Mouse (Mus musculus) cerebellum, adult 9-11 months (tissue): ENCODE measurements at regions not wholly inside any gene's neighbourhood (a gene's known extent, or its start where the extent isn't known, plus 50 kb on each side); places are given as distances from the start of the nearest gene placed in this dataset.

Source experiments
- DNase-seq: peaks from one replicate; pipeline ENCODE4 v3.0.0; 2022

GRCm38 (mm10) chr2:79136619-79137458 lies 118.4 kb upstream of the Itga4 start:
- DNase-seq = no peak

- no peak for DNase-seq
These were observed 117.5 kb upstream of the Itga4 start for GRCm38 (mm10) chr2:79137694-79138171.

GRCm38 (mm10) chr2:79138368-79139109 lies 116.7 kb upstream of the Itga4 start:
- DNase-seq = no peak

- no peak for DNase-seq
These were observed 113.3 kb upstream of the Itga4 start for GRCm38 (mm10) chr2:79141961-79142360.

GRCm38 (mm10) chr2:79143196-79143595 lies 112.0 kb upstream of the Itga4 start:
- DNase-seq = no peak

- DNase-seq = no peak
These were observed 109.3 kb upstream of the Itga4 start for GRCm38 (mm10) chr2:79145897-79146296.

- no peak for DNase-seq
These were observed 108.7 kb upstream of the Itga4 start for GRCm38 (mm10) chr2:79146563-79146962.

GRCm38 (mm10) chr2:79149012-79149698 lies 106.1 kb upstream of the Itga4 start:
- peak; percentile 17 for DNase-seq

GRCm38 (mm10) chr2:79151610-79152009 lies 103.6 kb upstream of the Itga4 start:
- DNase-seq = no peak

GRCm38 (mm10) chr2:79152031-79152694 lies 103.1 kb upstream of the Itga4 start:
- no peak for DNase-seq

GRCm38 (mm10) chr2:79152695-79153057 lies 102.5 kb upstream of the Itga4 start:
- no peak for DNase-seq

GRCm38 (mm10) chr2:79153070-79153469 lies 102.2 kb upstream of the Itga4 start:
- DNase-seq = no peak

GRCm38 (mm10) chr2:79158450-79159055 lies 96.7 kb upstream of the Itga4 start:
- DNase-seq = no peak

GRCm38 (mm10) chr2:79159336-79159735 lies 95.9 kb upstream of the Itga4 start:
- no peak for DNase-seq

- DNase-seq = no peak
These were observed 82.0 kb upstream of the Itga4 start for GRCm38 (mm10) chr2:79172967-79173919.

- no peak for DNase-seq
These were observed 80.9 kb upstream of the Itga4 start for GRCm38 (mm10) chr2:79174282-79174681.

GRCm38 (mm10) chr2:79180782-79181181 lies 74.4 kb upstream of the Itga4 start:
- DNase-seq = no peak

- no peak for DNase-seq
These were observed 72.1 kb upstream of the Itga4 start for GRCm38 (mm10) chr2:79183034-79183630.

GRCm38 (mm10) chr2:79185234-79186101 lies 69.8 kb upstream of the Itga4 start:
- DNase-seq = no peak

GRCm38 (mm10) chr2:79186878-79187277 lies 68.3 kb upstream of the Itga4 start:
- no peak for DNase-seq
